Mouse (Mus musculus) liver, embryonic 14.5 days (tissue): Measurements from ENCODE around the gene Gphn. TPM values are rescaled to one million over a fixed set of nuclear protein-coding genes. Genes with fewer than 3 reads are reported as not detected.

ENCODE experiments used
- ATAC-seq: fragments of 200-750 bp; cut with Nextera tagmentation; 2 replicates; pipeline ENCODE4 v1.8.0; 2017; ENCODE audit warnings: moderate number of reproducible peaks, mild to moderate bottlenecking, moderate library complexity; ENCODE audit not compliant: insufficient read depth
- DNase-seq, 3 experiments: peaks; one replicate each; pipeline ENCODE4 v3.0.0-alpha.2; 2012 to 2013; ENCODE audit warnings: low read depth in 3 of 3, low spot score in 3 of 3
- H3K27ac ChIP-seq: fragments of 300-500 bp; sonication (generic); 2 replicates; pipeline ENCODE4 v1.5.1; 2014; ENCODE audit warnings: moderate library complexity, mild to moderate bottlenecking, control low read depth, inconsistent platforms
- H3K27me3 ChIP-seq: fragments of 300-500 bp; sonication (generic); 2 replicates; pipeline ENCODE4 v1.6.1; 2014; ENCODE audit warnings: mild to moderate bottlenecking, low read length, moderate library complexity; ENCODE audit not compliant: control insufficient read depth, insufficient read depth
- H3K36me3 ChIP-seq: fragments of 300-500 bp; sonication (generic); replicated peaks from 2 replicates; pipeline ENCODE4 v1.6.1; 2014; ENCODE audit warnings: low read depth; ENCODE audit not compliant: control insufficient read depth, insufficient read depth
- H3K4me1 ChIP-seq, 2 experiments: fragments of 200-500 bp in 1 of 2; fragments of 300-500 bp in 1 of 2; sonication (generic) in 1 of 2; replicated peaks; 2 replicates each; pipeline ENCODE4 v1.6.1; 2012 to 2014; ENCODE audit warnings: antibody characterized with exemption in 1 of 2, inconsistent platforms in 1 of 2, low read length in 1 of 2; ENCODE audit not compliant: control insufficient read depth in 2 of 2, insufficient read depth in 2 of 2
- H3K4me2 ChIP-seq: fragments of 300-500 bp; sonication (generic); 2 replicates; pipeline ENCODE4 v1.6.1; 2014; ENCODE audit warnings: low read depth, mild to moderate bottlenecking, control low read depth, moderate library complexity
- H3K4me3 ChIP-seq, 2 experiments: fragments of 200-500 bp in 1 of 2; fragments of 300-500 bp in 1 of 2; sonication (generic) in 1 of 2; 2 replicates each; pipeline ENCODE4 v1.5.1; 2012 to 2014; ENCODE audit warnings: low read depth in 2 of 2, low read length in 2 of 2, mild to moderate bottlenecking in 2 of 2, control low read depth in 1 of 2, inconsistent platforms in 1 of 2, moderate library complexity in 1 of 2; ENCODE audit not compliant: insufficient read depth in 1 of 2
- H3K9ac ChIP-seq: fragments of 300-500 bp; sonication (generic); replicated peaks from 2 replicates; pipeline ENCODE4 v1.6.1; 2014; ENCODE audit warnings: mild to moderate bottlenecking, control low read depth, moderate library complexity
- H3K9me3 ChIP-seq: fragments of 300-500 bp; sonication (generic); 2 replicates; pipeline ENCODE4 v1.6.1; 2016; ENCODE audit warnings: low read length, mixed read lengths; ENCODE audit not compliant: control insufficient read depth
- CTCF ChIP-seq: IDR thresholded peaks from 2 replicates; pipeline ENCODE4 v1.5.1; 2016; ENCODE audit warnings: antibody characterized with exemption, low read depth, control low read depth
- EP300 ChIP-seq: IDR thresholded peaks from 2 replicates; pipeline ENCODE4 v1.6.1; 2016; ENCODE audit warnings: antibody characterized with exemption, low read depth
- WGBS: fragments of 180-500 bp; shearing (Covaris S2); extraction: QIAGEN DNeasy Blood & Tissue Kit; methylation state at CpG from one replicate; pipeline ENCODE4 v1.1.7; 2014; ENCODE audit not compliant: insufficient replicate concordance; 5-methylcytosine and 5-hydroxymethylcytosine counted together
- polyA plus RNA-seq, 2 experiments: library from polyadenylated mRNA; depleted of rRNA in 1 of 2; stranded (reverse) in 1 of 2; unstranded in 1 of 2; fragments of >200 nt; fragmentation: Nextera tagmentation in 1 of 2; extraction: Ambion mirVana in 1 of 2; gene quantifications; 2 replicates each; pipeline versions ENCODE4 v1.2.1 to v1.2.3; 2012 to 2014

Gphn gene
- polyA plus RNA-seq, 2 experiments: 4.7 TPM

GRCm38 (mm10) chr12:78226519-78226875 lies 318 bp downstream of the Gphn start:
- Histone ChIP-seq H3K4me1 (peaks cover 2 to 3% of the 10 kb centered on the region in 2 experiments; a peak in 1 of 4 replicates), H3K27me3 (no peaks in the 10 kb centered on the region), H3K36me3 (no peaks in the 10 kb centered on the region), H3K9me3 (no peaks in the 10 kb centered on the region), H3K9ac (peak overlapping the region; percentile 74), H3K4me3 (peak overlapping the region; percentile 85 to 94), H3K4me2 (peak overlapping the region; percentile 72), H3K27ac (peak overlapping the region; percentile 46)
- WGBS: under 1% methylated on average over 38 of the region's 48 CpGs
- TF ChIP-seq CTCF: no peak
- no peak for TF ChIP-seq EP300
- peak; percentile 46 to 56 (median 54) for DNase-seq
- peak; percentile 75 for ATAC-seq

- DNase-seq: no peak
- no peaks in the 10 kb centered on the region for H3K36me3 ChIP-seq
- peak overlapping the region; percentile 72 for H3K4me2 ChIP-seq
- TF ChIP-seq EP300: no peak
- no peak for TF ChIP-seq CTCF
- no peaks in the 10 kb centered on the region for H3K27me3 ChIP-seq
- no peak overlapping the region for H3K27ac ChIP-seq
- H3K4me3 ChIP-seq: peak overlapping the region; percentile 85 to 94
- H3K4me1 ChIP-seq: peaks cover 2 to 3% of the 10 kb centered on the region in 2 experiments; a peak in 1 of 4 replicates
- H3K9me3 ChIP-seq: no peaks in the 10 kb centered on the region
- ATAC-seq: peak; percentile 7
- WGBS: 1% methylated on average over 55 of the region's 57 CpGs
- H3K9ac ChIP-seq: peak overlapping the region; percentile 74
These were observed 1.1 kb downstream of the Gphn start for GRCm38 (mm10) chr12:78227021-78227932.

- Histone ChIP-seq H3K9ac (no peak overlapping the region), H3K27ac (no peak overlapping the region), H3K4me1 (peaks cover 2 to 3% of the 10 kb centered on the region in 2 experiments; a peak in 1 of 4 replicates), H3K4me2 (peak overlapping the region; percentile 72), H3K4me3 (peak overlapping the region in 1 of 2 experiments; percentile 85; a peak in 2 of 4 replicates), H3K36me3 (no peaks in the 10 kb centered on the region), H3K9me3 (no peaks in the 10 kb centered on the region), H3K27me3 (no peaks in the 10 kb centered on the region)
- no peak for DNase-seq
- 52% methylated on average over 4 of the region's 4 CpGs for WGBS
- no peak for TF ChIP-seq EP300
- TF ChIP-seq CTCF: no peak
- ATAC-seq: no peak
These were observed 2.0 kb downstream of the Gphn start for GRCm38 (mm10) chr12:78228139-78228538.

GRCm38 (mm10) chr12:78232560-78232959 lies 6.4 kb downstream of the Gphn start:
- ATAC-seq (no peak), DNase-seq (no peak)
- no peak overlapping the region for H3K9ac ChIP-seq
- TF ChIP-seq CTCF (no peak), EP300 (no peak)
- H3K27me3 ChIP-seq: no peaks in the 10 kb centered on the region
- peaks cover 2 to 3% of the 10 kb centered on the region in 2 experiments; a peak in 1 of 4 replicates for H3K4me1 ChIP-seq
- H3K9me3 ChIP-seq: no peaks in the 10 kb centered on the region
- no peak overlapping the region for H3K27ac ChIP-seq
- H3K4me3 ChIP-seq: no peak overlapping the region
- no peaks in the 10 kb centered on the region for H3K36me3 ChIP-seq
- H3K4me2 ChIP-seq: no peak overlapping the region

- H3K27ac ChIP-seq: no peak overlapping the region
- H3K27me3 ChIP-seq: no peaks in the 10 kb centered on the region
- H3K9me3 ChIP-seq: no peaks in the 10 kb centered on the region
- no peak overlapping the region for H3K9ac ChIP-seq
- no peak overlapping the region for H3K4me3 ChIP-seq
- 55% methylated on average over 1 of the region's 1 CpGs for WGBS
- no peaks in the 10 kb centered on the region for H3K4me1 ChIP-seq
- TF ChIP-seq EP300: no peak
- ATAC-seq: no peak
- H3K4me2 ChIP-seq: no peak overlapping the region
- no peaks in the 10 kb centered on the region for H3K36me3 ChIP-seq
- DNase-seq: no peak
These were observed 22.2 kb downstream of the Gphn start for GRCm38 (mm10) chr12:78248366-78248765.
